Mouse (Mus musculus) hindbrain, postnatal 0 days (tissue): ENCODE data around the gene Ptk7. TPM values are rescaled to one million over a fixed set of nuclear protein-coding genes. Genes with fewer than 3 reads are reported as not detected.

ENCODE experiments used
- ATAC-seq: fragments of 200-750 bp; cut with Nextera tagmentation; 2 replicates; pipeline ENCODE4 v1.8.0; 2017; ENCODE audit warnings: mild to moderate bottlenecking, moderate TSS enrichment, moderate library complexity
- DNase-seq: peaks from one replicate; pipeline ENCODE4 v3.0.0-alpha.2; 2015; ENCODE audit warnings: low spot score
- H3K27ac ChIP-seq: fragments of 300-500 bp; sonication (generic); 2 replicates; pipeline ENCODE4 v1.5.1; 2014; ENCODE audit warnings: mild to moderate bottlenecking
- H3K27me3 ChIP-seq: fragments of 300-500 bp; sonication (generic); 2 replicates; pipeline ENCODE4 v1.6.1; 2014; ENCODE audit warnings: low read length, mixed read lengths; ENCODE audit not compliant: insufficient read depth
- H3K36me3 ChIP-seq: fragments of 300-500 bp; sonication (generic); 2 replicates; pipeline ENCODE4 v1.6.1; 2014; ENCODE audit warnings: low read length, mixed read lengths; ENCODE audit not compliant: insufficient read depth
- H3K4me1 ChIP-seq: fragments of 300-500 bp; sonication (generic); 2 replicates; pipeline ENCODE4 v1.6.1; 2014; ENCODE audit warnings: antibody characterized with exemption, low read length, mixed read lengths; ENCODE audit not compliant: insufficient read depth
- H3K4me2 ChIP-seq: fragments of 300-500 bp; sonication (generic); 2 replicates; pipeline ENCODE4 v1.6.1; 2014; ENCODE audit warnings: low read depth, mild to moderate bottlenecking, low read length, moderate library complexity, mixed read lengths
- H3K4me3 ChIP-seq: fragments of 300-500 bp; sonication (generic); 2 replicates; pipeline ENCODE4 v1.5.1; 2014; ENCODE audit warnings: low read length
- H3K9ac ChIP-seq: fragments of 300-500 bp; sonication (generic); replicated peaks from 2 replicates; pipeline ENCODE4 v1.6.1; 2014; ENCODE audit warnings: mild to moderate bottlenecking, low read length, moderate library complexity, mixed read lengths
- H3K9me3 ChIP-seq: fragments of 300-500 bp; sonication (generic); 2 replicates; pipeline ENCODE4 v1.6.1; 2016; ENCODE audit warnings: low read length, mixed read lengths
- CTCF ChIP-seq: IDR thresholded peaks from 2 replicates; pipeline ENCODE4 v1.5.1; 2016; ENCODE audit warnings: antibody characterized with exemption, control low read depth, low read depth
- WGBS: fragments of 180-500 bp; shearing (Covaris S2); extraction: QIAGEN DNeasy Blood & Tissue Kit; methylation state at CpG from one replicate; pipeline ENCODE4 v1.1.7; 2014; 5-methylcytosine and 5-hydroxymethylcytosine counted together
- polyA plus RNA-seq: library from polyadenylated mRNA; unstranded; fragments of >200 nt; fragmentation: Nextera tagmentation; extraction: Ambion mirVana; gene quantifications from 2 replicates; pipeline ENCODE4 v1.2.1, GENCODE M21; 2015
- total RNA-seq: library from RNA; depleted of rRNA; stranded (reverse); fragments of >200 nt; gene quantifications from 2 replicates; pipeline ENCODE4 v1.2.3, GENCODE M21; 2014

Ptk7 gene
- total and polyA plus RNA-seq, 2 experiments from 2014 or later = 24.5 to 77.6 TPM

DNA sequence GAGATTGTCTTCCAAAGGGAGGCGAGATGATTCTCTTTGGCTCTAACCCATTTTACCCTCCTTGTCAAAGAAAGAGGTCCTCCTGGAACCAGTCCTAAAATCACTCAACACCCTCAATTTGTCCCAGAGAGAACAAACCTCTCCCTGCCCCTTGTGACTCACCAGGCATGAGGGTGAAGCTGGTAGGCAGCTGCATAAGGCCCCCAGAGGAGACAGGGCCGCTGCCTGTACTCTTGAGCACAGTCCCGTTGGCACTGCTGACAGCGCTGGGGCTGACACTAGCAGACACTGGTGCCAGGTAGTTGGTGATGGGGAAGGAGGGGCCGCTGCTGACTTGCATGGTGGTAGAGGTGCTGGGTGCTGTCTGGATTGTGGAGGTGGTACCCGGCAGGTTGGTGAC is 77.9 kb downstream of the Ptk7 start:
- no peak overlapping the region for H3K9ac ChIP-seq
- TF ChIP-seq CTCF = no peak
- no peak overlapping the region for H3K27ac ChIP-seq
- no peaks in the 10 kb centered on the region for H3K27me3 ChIP-seq
- H3K4me2 ChIP-seq = no peak overlapping the region
- ATAC-seq (no peak), DNase-seq (no peak)
- WGBS = 93% methylated on average over 6 of the region's 6 CpGs
- peaks cover 36% of the 10 kb centered on the region for H3K36me3 ChIP-seq
- H3K9me3 ChIP-seq = no peaks in the 10 kb centered on the region
- no peak overlapping the region for H3K4me3 ChIP-seq
- H3K4me1 ChIP-seq = peaks cover 22% of the 10 kb centered on the region; the same call in 1 of the 2 replicates

DNA sequence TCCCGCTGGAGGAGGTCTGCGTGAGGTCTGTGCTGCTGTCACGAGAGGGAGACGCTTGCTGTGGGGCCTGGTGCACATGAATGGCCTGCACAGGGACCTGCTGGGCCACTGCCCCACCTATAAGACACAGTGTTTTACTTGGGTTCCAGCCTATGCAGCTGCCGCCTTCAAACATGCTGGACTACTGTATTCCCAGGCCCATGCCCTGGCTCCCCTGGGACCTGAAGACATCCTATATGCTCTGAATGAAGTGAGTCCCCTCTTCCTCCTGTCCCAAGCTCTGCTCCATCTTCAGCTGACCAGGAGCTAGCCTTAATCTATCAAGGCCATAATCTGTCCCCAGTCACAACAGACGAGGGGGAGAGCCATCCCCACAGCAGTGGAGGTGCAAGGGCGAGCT is 78.4 kb downstream of the Ptk7 start:
- peaks cover 36% of the 10 kb centered on the region for H3K36me3 ChIP-seq
- 92% methylated on average over 7 of the region's 7 CpGs for WGBS
- H3K27me3 ChIP-seq = no peaks in the 10 kb centered on the region
- DNase-seq (no peak), ATAC-seq (no peak)
- no peaks in the 10 kb centered on the region for H3K9me3 ChIP-seq
- no peak for TF ChIP-seq CTCF
- H3K4me2 ChIP-seq = no peak overlapping the region
- no peak overlapping the region for H3K4me3 ChIP-seq
- H3K4me1 ChIP-seq = peaks cover 25% of the 10 kb centered on the region; the same call in 1 of the 2 replicates
- no peak overlapping the region for H3K9ac ChIP-seq
- H3K27ac ChIP-seq = no peak overlapping the region

DNA sequence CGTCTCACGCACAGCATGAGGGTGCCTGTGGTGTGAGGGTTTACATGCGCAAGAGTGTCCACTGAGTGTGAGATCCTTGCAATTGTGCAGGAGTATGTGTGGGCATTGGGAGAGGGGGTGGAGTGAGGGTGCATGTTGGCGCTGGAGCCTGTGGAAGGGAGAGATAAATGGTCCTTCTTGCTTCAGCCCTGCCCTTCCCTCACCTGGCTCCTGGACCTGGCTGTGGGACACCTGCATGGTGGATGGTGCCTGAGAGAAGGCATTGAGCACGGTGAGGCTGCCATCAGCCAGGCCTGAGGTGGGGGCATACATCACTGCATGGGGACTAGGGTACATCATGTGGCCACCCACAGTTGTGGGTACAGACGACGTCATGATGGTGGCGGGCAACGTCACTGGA is 79.7 kb downstream of the Ptk7 start:
- no peaks in the 10 kb centered on the region for H3K27me3 ChIP-seq
- WGBS = 85% methylated on average over 9 of the region's 9 CpGs
- no peaks in the 10 kb centered on the region for H3K9me3 ChIP-seq
- ATAC-seq = no peak
- H3K27ac ChIP-seq = no peak overlapping the region
- no peak overlapping the region for H3K9ac ChIP-seq
- peaks cover 25% of the 10 kb centered on the region; the same call in 1 of the 2 replicates for H3K4me1 ChIP-seq
- H3K4me2 ChIP-seq = no peak overlapping the region
- TF ChIP-seq CTCF = no peak
- no peak overlapping the region for H3K4me3 ChIP-seq
- peaks cover 36% of the 10 kb centered on the region for H3K36me3 ChIP-seq
- DNase-seq = no peak

DNA sequence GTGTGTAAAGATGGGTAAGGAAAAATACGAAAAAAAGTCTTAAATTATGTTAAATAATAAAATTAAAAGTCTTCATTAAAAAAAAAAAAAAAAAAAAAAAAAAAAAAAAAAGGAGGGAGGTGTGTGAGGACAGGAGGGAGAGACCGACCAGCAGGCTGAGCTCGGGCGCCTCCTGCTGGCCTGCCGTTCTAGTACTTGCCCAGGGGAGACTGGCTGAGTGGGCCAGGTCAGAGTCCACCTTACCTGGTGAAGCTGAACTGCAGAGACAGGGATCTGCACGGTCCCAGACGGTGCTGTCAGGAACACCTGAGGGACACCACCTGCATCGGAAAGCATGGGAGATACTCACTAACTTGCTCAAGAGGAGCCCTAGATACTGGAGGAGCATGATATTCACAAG is 80.1 kb downstream of the Ptk7 start:
- Histone ChIP-seq H3K4me3 (no peak overlapping the region), H3K9me3 (no peaks in the 10 kb centered on the region), H3K4me1 (peaks cover 22% of the 10 kb centered on the region; the same call in 1 of the 2 replicates), H3K4me2 (no peak overlapping the region), H3K36me3 (peaks cover 36% of the 10 kb centered on the region), H3K9ac (no peak overlapping the region), H3K27ac (no peak overlapping the region), H3K27me3 (no peaks in the 10 kb centered on the region)
- DNase-seq (peak; percentile 69), ATAC-seq (no peak)
- TF ChIP-seq CTCF = peak; percentile 68
- 25% methylated on average over 8 of the region's 8 CpGs for WGBS

DNA sequence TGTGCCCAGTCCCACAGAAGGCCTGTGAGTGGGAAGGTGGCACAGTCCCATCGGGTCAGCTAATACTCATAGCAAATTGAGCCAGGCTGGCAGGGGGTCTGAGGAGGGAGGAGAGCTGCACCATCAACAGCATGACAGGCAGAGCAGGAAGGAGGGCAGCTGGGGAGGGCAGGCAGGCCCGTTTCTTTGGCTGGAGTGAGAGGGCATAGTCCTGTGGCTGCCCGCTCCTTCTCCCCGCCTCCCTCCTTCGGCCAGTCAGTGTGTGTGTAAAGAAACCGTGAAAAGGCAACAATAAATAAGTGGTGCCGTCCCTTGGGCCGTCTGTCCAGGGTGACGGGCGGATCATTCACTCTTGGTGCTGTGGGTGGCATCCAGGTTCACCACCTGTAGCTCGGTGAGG is 80.6 kb downstream of the Ptk7 start:
- peaks cover 18% of the 10 kb centered on the region; the same call in 1 of the 2 replicates for H3K4me1 ChIP-seq
- no peak overlapping the region for H3K4me2 ChIP-seq
- DNase-seq (no peak), ATAC-seq (no peak)
- TF ChIP-seq CTCF = no peak
- peaks cover 36% of the 10 kb centered on the region for H3K36me3 ChIP-seq
- no peak overlapping the region for H3K9ac ChIP-seq
- no peak overlapping the region for H3K4me3 ChIP-seq
- WGBS = 52% methylated on average over 11 of the region's 11 CpGs
- H3K27me3 ChIP-seq = no peaks in the 10 kb centered on the region
- no peaks in the 10 kb centered on the region for H3K9me3 ChIP-seq
- H3K27ac ChIP-seq = no peak overlapping the region

DNA sequence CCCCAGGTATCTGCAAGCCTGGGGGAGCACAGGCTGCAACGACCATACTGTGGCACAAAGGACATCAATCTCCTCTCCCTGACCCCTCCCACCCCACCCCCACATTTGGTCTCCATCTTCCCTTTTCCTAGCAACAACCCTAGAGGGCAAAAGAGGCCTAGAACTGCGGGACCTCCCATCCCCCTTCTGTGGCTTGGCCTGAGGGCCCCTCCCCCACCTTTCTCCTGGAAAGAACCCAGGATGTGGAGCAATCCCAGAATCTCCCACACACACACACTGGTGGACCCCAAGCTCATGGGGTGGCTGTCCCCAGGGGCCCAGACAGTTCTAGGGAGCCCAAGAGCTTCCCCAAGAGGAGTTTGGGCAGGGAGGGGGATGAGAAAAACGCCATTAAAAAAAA is 81.4 kb downstream of the Ptk7 start:
- WGBS = 14% methylated on average over 3 of the region's 3 CpGs
- H3K27me3 ChIP-seq = no peaks in the 10 kb centered on the region
- no peak overlapping the region for H3K4me3 ChIP-seq
- no peak for DNase-seq
- H3K9ac ChIP-seq = no peak overlapping the region
- no peak overlapping the region for H3K27ac ChIP-seq
- no peak for ATAC-seq
- no peak for TF ChIP-seq CTCF
- no peaks in the 10 kb centered on the region for H3K9me3 ChIP-seq
- H3K4me2 ChIP-seq = no peak overlapping the region
- peaks cover 39% of the 10 kb centered on the region for H3K36me3 ChIP-seq
- H3K4me1 ChIP-seq = 0 out of 2 replicates have a peak, but pooled peaks cover 11% of the 10 kb centered on the region

DNA sequence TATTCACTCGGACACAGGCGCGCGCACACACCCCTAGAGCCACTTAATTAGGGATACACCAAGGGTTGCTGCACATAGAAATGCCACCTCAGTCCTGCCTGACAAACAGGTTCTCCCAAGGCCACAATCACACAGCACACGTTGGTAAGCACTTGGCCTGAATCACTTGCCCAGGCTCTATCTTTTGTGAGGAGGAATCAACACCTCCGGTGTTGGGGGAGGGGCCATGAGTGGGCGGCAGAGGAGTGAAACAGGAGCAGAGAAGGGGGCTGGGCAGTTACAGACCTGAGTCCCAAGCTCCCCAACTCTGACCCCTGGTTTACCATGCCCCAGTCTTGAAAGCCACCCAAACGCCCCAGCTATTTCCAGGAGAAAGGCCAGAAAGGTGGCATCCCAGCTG is 82.3 kb downstream of the Ptk7 start:
- TF ChIP-seq CTCF = no peak
- Histone ChIP-seq H3K27me3 (no peaks in the 10 kb centered on the region), H3K36me3 (peaks cover 41% of the 10 kb centered on the region), H3K4me2 (peak overlapping the region; percentile 85; the same call in 1 of the 2 replicates), H3K9ac (no peak overlapping the region), H3K4me1 (0 out of 2 replicates have a peak, but pooled peaks cover 6% of the 10 kb centered on the region), H3K9me3 (no peaks in the 10 kb centered on the region), H3K4me3 (no peak overlapping the region), H3K27ac (no peak overlapping the region)
- ATAC-seq (no peak), DNase-seq (no peak)
- WGBS = 19% methylated on average over 8 of the region's 8 CpGs
